ENCODE assay signal across 8 mouse cellular contexts in genomic region chrX:101639741-101640166, GRCm38 (mm10). TPM values are rescaled to one million over a fixed set of nuclear protein-coding genes. Genes with fewer than 3 reads are reported as not detected.
DNase-seq lines count a peak whose midpoint lies in the region; ATAC-seq and TF ChIP-seq lines count a peak whose summit lies in the region.

Gene Ogt, plus strand, starts transcription at chrX:101640060.

- TF ChIP-seq CTCF in kidney, adult 2 months (conservative IDR thresholded peaks at IDR 0.05; ENCODE audit: insufficient read depth, insufficient read length, low read depth, low read length), result no peak
- no peak for TF ChIP-seq CTCF in spleen, adult 2 months (IDR thresholded peaks at IDR 0.05; ENCODE audit: extremely low read depth, insufficient read depth, insufficient read length, insufficient replicate concordance)

- peak within 1 kb of the TSS; percentile 62 for H3K4me2 ChIP-seq in embryonic facial prominence, embryonic 13.5 days
- peak within 1 kb of the TSS; percentile 63 for H3K4me2 ChIP-seq in limb, embryonic 12.5 days
- peak within 1 kb of the TSS; percentile 54 for H3K4me2 ChIP-seq in midbrain, embryonic 15.5 days

- peaks cover 8% of the 10 kb centered on the region; the same call in 1 of the 2 replicates for H3K4me1 ChIP-seq in embryonic facial prominence, embryonic 13.5 days
- 0 out of 2 replicates have a peak, but pooled peaks cover 7% of the 10 kb centered on the region for H3K4me1 ChIP-seq in kidney, adult 2 months (ENCODE audit: control insufficient read depth, insufficient read depth, low read length)
- 0 out of 2 replicates have a peak, but pooled peaks cover 5% of the 10 kb centered on the region for H3K4me1 ChIP-seq in limb, embryonic 12.5 days (replicated peaks)
- peaks cover 9% of the 10 kb centered on the region for H3K4me1 ChIP-seq in midbrain, embryonic 15.5 days
- peaks cover 2% of the 10 kb centered on the region; the same call in 1 of the 2 replicates for H3K4me1 ChIP-seq in spleen, adult 2 months (ENCODE audit: control insufficient read depth, insufficient read depth, insufficient read length)

- H3K4me3 ChIP-seq in embryonic facial prominence, embryonic 13.5 days, result peak within 1 kb of the TSS; percentile 66
- H3K4me3 ChIP-seq in kidney, adult 2 months (ENCODE audit: insufficient read depth, low read depth, low read length), result peak within 1 kb of the TSS; percentile 93
- H3K4me3 ChIP-seq in limb, embryonic 12.5 days (replicated peaks), result peak within 1 kb of the TSS; percentile 64
- peak within 1 kb of the TSS; percentile 69 for H3K4me3 ChIP-seq in midbrain, embryonic 15.5 days
- peak within 1 kb of the TSS; percentile 95 for H3K4me3 ChIP-seq in spleen, adult 2 months (ENCODE audit: extremely low read depth, insufficient read depth, insufficient read length)

- WGBS in embryonic facial prominence, embryonic 13.5 days, result 23% methylated on average over 24 of the region's 24 CpGs
- 2% methylated on average over 24 of the region's 24 CpGs for WGBS in kidney, adult 2 months
- 10% methylated on average over 24 of the region's 24 CpGs for WGBS in limb, embryonic 12.5 days
- 21% methylated on average over 24 of the region's 24 CpGs for WGBS in midbrain, embryonic 15.5 days
- 33% methylated on average over 24 of the region's 24 CpGs for WGBS in spleen, adult 2 months

- H3K36me3 ChIP-seq in embryonic facial prominence, embryonic 13.5 days, result no peaks in the 10 kb centered on the region
- peaks cover 1% of the 10 kb centered on the region; the same call in 1 of the 2 replicates for H3K36me3 ChIP-seq in kidney, adult 2 months (ENCODE audit: control insufficient read depth, insufficient read depth, low read length)
- peaks cover 6% of the 10 kb centered on the region; the same call in 1 of the 2 replicates for H3K36me3 ChIP-seq in limb, embryonic 12.5 days
- no peaks in the 10 kb centered on the region for H3K36me3 ChIP-seq in midbrain, embryonic 15.5 days (replicated peaks)
- H3K36me3 ChIP-seq in spleen, adult 2 months (ENCODE audit: control insufficient read depth, insufficient read depth, low read length), result peaks cover 2% of the 10 kb centered on the region; the same call in 1 of the 2 replicates

- no peak for TF ChIP-seq POLR2A in kidney, adult 2 months (IDR thresholded peaks at IDR 0.05; ENCODE audit: low read depth, low read length)
- TF ChIP-seq POLR2A in spleen, adult 2 months (IDR thresholded peaks at IDR 0.05; ENCODE audit: low read depth, low read length), result peak; percentile 45; the same call in 1 of the 2 replicates

- no peaks in the 10 kb centered on the region for H3K9me3 ChIP-seq in embryonic facial prominence, embryonic 13.5 days
- no peaks in the 10 kb centered on the region for H3K9me3 ChIP-seq in limb, embryonic 12.5 days
- no peaks in the 10 kb centered on the region for H3K9me3 ChIP-seq in midbrain, embryonic 15.5 days

- H3K27me3 ChIP-seq in embryonic facial prominence, embryonic 13.5 days, result peaks cover 44% of the 10 kb centered on the region
- no peaks in the 10 kb centered on the region for H3K27me3 ChIP-seq in kidney, adult 2 months (replicated peaks; ENCODE audit: control insufficient read depth, insufficient read depth, low read length)
- H3K27me3 ChIP-seq in limb, embryonic 12.5 days, result peaks cover 40% of the 10 kb centered on the region
- peaks cover 6% of the 10 kb centered on the region; the same call in 1 of the 2 replicates for H3K27me3 ChIP-seq in midbrain, embryonic 15.5 days (replicated peaks)
- H3K27me3 ChIP-seq in spleen, adult 2 months (ENCODE audit: control insufficient read depth, insufficient read depth, low read length), result no peaks in the 10 kb centered on the region

- ATAC-seq in embryonic facial prominence, embryonic 13.5 days (ENCODE audit: insufficient number of reproducible peaks, insufficient read depth, low FRiP score, low TSS enrichment, low read depth), result peak; percentile 87
- ATAC-seq in limb, embryonic 12.5 days (ENCODE audit: insufficient number of reproducible peaks, insufficient read depth, low FRiP score, low TSS enrichment, low read depth), result peak; percentile 90
- peak; percentile 95 for ATAC-seq in midbrain, embryonic 15.5 days (replicated peaks)

- H3K9ac ChIP-seq in embryonic facial prominence, embryonic 13.5 days, result peak within 1 kb of the TSS; percentile 85
- peak within 1 kb of the TSS; percentile 82 for H3K9ac ChIP-seq in limb, embryonic 12.5 days (replicated peaks)
- peak within 1 kb of the TSS; percentile 76 for H3K9ac ChIP-seq in midbrain, embryonic 15.5 days

- peak; percentile 71 for DNase-seq in 3134 (ENCODE audit: extremely low read depth, insufficient read length, low spot score)
- peak; percentile 83 to 88 for DNase-seq in adrenal gland, postnatal 36 days
- peak; percentile 95 to 96 for DNase-seq in heart, adult 18-20 months
- peak; percentile 97 for DNase-seq in kidney, adult 2 months
- peak; percentile 83 to 95 for DNase-seq in spleen, adult 2 months (ENCODE audit: low read depth in 1 of 2, low spot score in 2 of 2)

- H3K27ac ChIP-seq in embryonic facial prominence, embryonic 13.5 days, result peak within 1 kb of the TSS; percentile 87
- H3K27ac ChIP-seq in kidney, adult 2 months (ENCODE audit: insufficient read depth, low read depth, low read length), result peak within 1 kb of the TSS; percentile 97
- H3K27ac ChIP-seq in limb, embryonic 12.5 days, result peak within 1 kb of the TSS; percentile 89
- peak within 1 kb of the TSS; percentile 88 for H3K27ac ChIP-seq in midbrain, embryonic 15.5 days
- peak within 1 kb of the TSS; percentile 85 for H3K27ac ChIP-seq in spleen, adult 2 months (ENCODE audit: insufficient read depth, low read length)

RNA-seq across cellular contexts. Expression of gene Ogt, which starts in this region (rescaled TPM):
- 100 to 1,000 TPM; 144 to 177 TPM for total RNA-seq in adrenal gland, postnatal 36 days (2021)
- 179 and 208 TPM in 2 replicates for polyA plus RNA-seq in embryonic facial prominence, embryonic 13.5 days (2015; fragmentation: Nextera tagmentation; extraction: Ambion mirVana)
- 10 to 100 TPM; 42.5 to 56.8 TPM for total RNA-seq in heart, adult 18-20 months (2021)
- polyA plus RNA-seq in kidney, adult 2 months (2012; rRNA removed), result 64.3 and 69.4 TPM in 2 replicates
- polyA plus RNA-seq in limb, embryonic 12.5 days (2016; fragmentation: Nextera tagmentation; extraction: Ambion mirVana), result 158 and 173 TPM in 2 replicates
- 203 and 222 TPM in 2 replicates for polyA plus RNA-seq in midbrain, embryonic 15.5 days (2015; fragmentation: Nextera tagmentation; extraction: Ambion mirVana)
- polyA plus RNA-seq in spleen, adult 2 months (2012; rRNA removed), result 54.3 and 63.7 TPM in 2 replicates

Comparison
In these comparisons a context has a peak if more than half of its experiments do, and no peak if none do; other contexts are left out.
1. Peak in every context shown above with its lines: DNase-seq, ATAC-seq, H3K4me3 ChIP-seq and H3K27ac ChIP-seq.